Mouse (Mus musculus): ENCODE results near the gene 4930453N24Rik. TPM values are rescaled to one million over a fixed set of nuclear protein-coding genes. Genes with fewer than 3 reads are reported as not detected.

Gene 4930453N24Rik
- polyA plus RNA-seq, 1 experiment from 2014 or later = 23.8 TPM

DNA sequence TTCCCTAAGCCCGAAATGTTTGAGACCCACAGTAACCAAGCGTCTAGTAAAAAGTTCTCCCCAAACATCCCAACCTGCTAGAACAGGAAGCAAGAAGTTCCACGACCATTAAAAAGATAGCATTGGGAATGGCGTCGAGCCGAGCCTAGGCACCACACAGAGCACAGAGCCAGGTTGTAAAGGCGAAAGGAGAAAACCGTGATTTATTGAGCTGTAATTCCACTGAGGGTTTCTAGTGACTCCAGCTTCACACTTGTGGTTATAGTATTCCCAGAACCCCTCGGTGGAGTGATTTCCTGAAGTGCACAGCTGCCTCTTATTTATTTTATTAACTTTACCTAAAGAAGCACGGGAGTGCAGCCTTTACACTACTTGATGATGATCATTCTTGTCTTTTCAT lies 53.1 kb downstream of the 4930453N24Rik start:
- no peak overlapping the region for H3K4me3 ChIP-seq
- H3K27ac ChIP-seq (replicated peaks) = no peak overlapping the region
- no peak for ATAC-seq (replicated peaks)
- 89% methylated on average over 10 of the region's 10 CpGs for WGBS
- no peaks in the 10 kb centered on the region for H3K27me3 ChIP-seq
- H3K9ac ChIP-seq (replicated peaks) = no peak overlapping the region
- no peak overlapping the region for H3K4me2 ChIP-seq (replicated peaks)
- H3K9me3 ChIP-seq = no peaks in the 10 kb centered on the region
- H3K4me1 ChIP-seq = 0 out of 2 replicates have a peak, but pooled peaks cover 5% of the 10 kb centered on the region
- H3K36me3 ChIP-seq = no peaks in the 10 kb centered on the region

DNA sequence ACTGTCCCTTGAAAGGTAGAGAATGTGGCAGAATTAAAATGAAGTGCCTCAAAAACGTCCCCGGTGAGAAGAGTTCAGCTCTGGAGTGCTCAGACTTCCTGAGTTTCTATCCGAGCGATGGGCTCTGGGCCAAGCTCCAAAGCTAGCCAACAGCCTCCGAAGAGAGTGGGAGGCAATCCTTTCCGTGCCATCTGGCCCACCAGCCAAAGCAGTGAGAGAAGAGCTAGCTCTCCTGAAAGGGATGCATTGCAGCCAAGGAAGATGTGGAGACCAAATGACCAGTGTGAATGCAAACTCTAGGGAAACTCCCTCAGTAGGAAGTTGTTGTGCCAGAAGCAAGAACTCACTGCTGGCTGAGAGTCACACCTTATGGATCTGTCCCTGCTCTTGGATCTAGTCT lies 59.1 kb downstream of the 4930453N24Rik start:
- H3K27me3 ChIP-seq = no peaks in the 10 kb centered on the region
- H3K9ac ChIP-seq (replicated peaks) = no peak overlapping the region
- H3K9me3 ChIP-seq = no peaks in the 10 kb centered on the region
- WGBS = 52% methylated on average over 6 of the region's 6 CpGs
- H3K36me3 ChIP-seq = no peaks in the 10 kb centered on the region
- H3K4me3 ChIP-seq = no peak overlapping the region
- no peak overlapping the region for H3K4me2 ChIP-seq (replicated peaks)
- ATAC-seq (replicated peaks) = peak; percentile 55; the same call in 1 of the 2 replicates
- H3K4me1 ChIP-seq = peaks cover 5% of the 10 kb centered on the region; the same call in 1 of the 2 replicates
- H3K27ac ChIP-seq (replicated peaks) = no peak overlapping the region

Other genes starting within 250 kb of the 4930453N24Rik start
- not detected in 2 replicates for gene Csnka2ip, start 168.8 kb downstream of the 4930453N24Rik start, polyA plus RNA-seq (2015; fragmentation: Nextera tagmentation; extraction: Ambion mirVana)
- gene Zfp654, start 80.5 kb upstream of the 4930453N24Rik start, polyA plus RNA-seq (2015; fragmentation: Nextera tagmentation; extraction: Ambion mirVana) = 6.4 and 7.1 TPM in 2 replicates
- 78.9 and 84.0 TPM in 2 replicates for gene Cggbp1, start 80.8 kb upstream of the 4930453N24Rik start, polyA plus RNA-seq (2015; fragmentation: Nextera tagmentation; extraction: Ambion mirVana)

Measured in forebrain, embryonic 15.5 days (tissue).